Mouse (Mus musculus) gastrocnemius, postnatal 36 days (tissue): ENCODE results near the gene Snd1. TPM values are rescaled to one million over a fixed set of nuclear protein-coding genes. Genes with fewer than 3 reads are reported as not detected.

Experiments used
- DNase-seq, 2 experiments: peaks; one replicate each; pipeline ENCODE4 v3.0.0; 2022
- intact Hi-C: fragments of 180-260 bp; cut with DNase I; formaldehyde crosslinking; loops from one replicate; pipeline ENCODE4 v1.15.1; 2025
- total RNA-seq, 2 experiments: library from RNA; stranded (reverse); gene quantifications; 2 replicates each; pipeline ENCODE4 v1.2.3; 2021

Gene Snd1
- total RNA-seq, 2 experiments from 2014 or later, result 38.8 to 38.9 TPM

- DNase-seq, result no peak
- intact Hi-C loops, result no loop called here
Measured at GRCm38 (mm10) chr6:28825894-28826293, 351.0 kb downstream of the Snd1 start.

DNA sequence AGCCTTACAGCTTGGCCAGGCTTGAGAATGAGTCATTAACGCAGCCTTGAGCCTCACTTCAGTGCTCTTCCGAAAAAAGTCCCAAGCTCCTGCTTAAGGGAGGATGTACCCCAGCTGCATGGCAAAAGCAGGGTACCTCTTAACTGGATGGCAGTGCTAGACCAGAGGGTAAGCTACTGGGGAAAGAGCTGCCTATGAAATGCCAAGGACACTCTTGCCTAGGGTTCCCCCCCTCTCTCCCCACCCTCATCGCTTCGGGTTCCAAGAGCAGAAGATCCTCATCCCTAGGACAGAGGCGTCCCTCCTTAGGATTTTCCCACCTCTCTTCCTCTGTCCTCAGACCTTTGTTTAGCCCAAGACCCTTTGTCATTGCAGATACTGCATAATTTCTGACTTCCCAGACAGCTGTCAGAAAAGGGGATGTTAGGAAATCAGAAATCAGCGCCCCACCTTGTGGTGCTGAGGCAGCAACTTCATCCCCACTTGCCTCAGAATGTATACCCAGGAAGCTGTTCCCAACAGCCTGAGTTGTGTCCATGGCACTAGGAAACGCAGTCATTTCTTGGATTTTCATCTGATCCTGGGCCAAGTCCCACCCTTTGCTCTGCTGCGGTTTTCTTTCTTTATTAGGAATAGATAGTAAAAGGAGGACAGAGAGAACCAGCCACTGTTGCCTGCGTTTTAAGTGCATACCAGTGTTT is 351.9 kb downstream of the Snd1 start:
- DNase-seq, result no peak
- intact Hi-C loops, result no loop called here

DNA sequence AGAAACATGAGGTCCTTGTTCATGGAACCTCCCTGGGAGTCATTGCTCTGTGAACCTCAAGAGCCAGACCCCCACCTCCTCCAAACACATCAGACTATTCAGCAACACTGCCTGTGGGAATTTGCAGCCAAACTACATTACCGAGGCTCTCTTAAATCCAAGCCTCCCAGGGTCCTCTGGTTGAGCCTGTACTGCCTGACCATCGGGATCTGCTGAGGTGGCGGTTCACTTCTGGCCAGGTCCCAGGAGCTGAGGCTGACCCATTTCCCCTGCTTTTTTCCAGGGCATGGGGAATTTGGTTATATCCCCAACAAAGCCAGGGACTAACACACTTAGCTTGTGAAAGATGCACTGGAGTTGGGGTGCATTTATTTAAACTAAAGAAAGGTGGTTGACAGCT is 352.6 kb downstream of the Snd1 start:
- intact Hi-C loops, result no loop called here
- no peak for DNase-seq

GRCm38 (mm10) chr6:28828593-28828992 is 353.7 kb downstream of the Snd1 start:
- intact Hi-C loops, result no loop called here
- DNase-seq, result no peak

DNA sequence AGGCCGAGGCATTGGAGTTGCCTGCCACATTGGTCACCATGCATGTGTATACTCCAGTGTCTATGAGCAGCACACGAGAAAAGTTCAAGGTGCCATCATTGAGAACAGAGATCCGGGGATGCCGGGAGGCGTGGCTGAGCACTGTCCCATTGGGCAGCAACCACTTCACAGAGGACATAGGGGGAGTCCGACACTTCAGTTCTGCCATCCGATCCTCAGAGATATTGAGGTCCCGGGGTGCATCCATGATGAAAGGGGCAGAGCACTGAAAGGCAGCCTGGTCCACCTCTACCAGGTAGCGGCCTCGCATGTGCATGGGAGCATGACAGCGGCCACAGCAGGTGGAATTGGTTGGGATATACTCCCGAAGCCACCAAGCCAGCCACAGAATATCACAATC is 355.4 kb downstream of the Snd1 start:
- no peak for DNase-seq
- intact Hi-C loops, result no loop called here

GRCm38 (mm10) chr6:28831011-28831853 is 356.3 kb downstream of the Snd1 start, which contains the start of gene Lrrc4:
Lrrc4 (minus strand) TSS chr6:28831747.
- intact Hi-C loops, result no loop called here

DNA sequence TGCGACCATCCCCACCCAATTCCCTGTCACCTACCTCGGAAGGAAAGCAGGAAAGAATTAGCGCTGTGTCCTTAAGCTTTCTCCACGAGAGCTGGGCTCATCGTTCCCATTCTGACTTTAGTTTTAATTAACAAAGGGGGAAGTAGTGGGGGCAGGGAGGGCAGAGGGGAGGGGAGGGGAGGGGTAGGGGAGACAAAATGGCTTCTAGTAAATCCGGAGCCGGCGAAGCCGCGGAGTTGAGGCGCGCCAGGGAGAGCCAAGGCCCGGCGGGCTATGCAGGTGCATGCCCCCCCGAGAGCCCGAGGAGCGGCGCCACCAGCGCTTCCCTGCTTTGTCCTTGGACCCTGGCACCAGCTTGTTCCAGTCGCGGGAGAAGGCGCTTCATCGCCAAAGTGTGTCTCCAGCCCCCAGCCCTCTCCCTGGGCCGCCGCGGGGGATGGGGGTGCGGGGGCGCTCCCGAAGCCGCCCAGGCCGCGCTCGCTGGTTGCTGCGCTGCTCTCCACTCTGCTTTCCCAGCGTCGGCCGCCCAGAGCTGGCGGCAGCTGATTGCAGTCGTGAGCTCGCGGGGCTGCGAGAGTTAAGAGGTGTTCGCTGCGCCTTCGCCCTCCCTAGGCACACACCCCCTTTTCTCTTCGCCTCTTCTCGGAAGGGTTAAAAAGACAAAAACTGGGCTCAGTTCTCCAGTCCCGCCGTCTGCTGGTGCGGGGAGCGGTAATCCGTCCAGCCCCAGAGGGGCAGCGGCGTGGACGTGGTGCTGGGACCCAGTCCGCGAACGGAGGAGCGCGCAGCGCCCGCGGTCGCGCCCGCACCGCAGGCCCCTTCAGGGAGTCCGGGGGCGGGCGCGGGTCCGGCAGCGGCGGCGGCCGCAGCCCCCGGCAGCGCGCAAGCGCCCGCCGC is 357.2 kb downstream of the Snd1 start:
- intact Hi-C loops, result no loop called here
- DNase-seq, result no peak

More at GRCm38 (mm10) chr6:28831011-28831853, 356.3 kb downstream of the Snd1 start, which contains the start of gene Lrrc4:
- DNase-seq, result no peak

GRCm38 (mm10) chr6:28832751-28833291 is 357.9 kb downstream of the Snd1 start:
- intact Hi-C loops, result no loop called here
- no peak for DNase-seq

DNA sequence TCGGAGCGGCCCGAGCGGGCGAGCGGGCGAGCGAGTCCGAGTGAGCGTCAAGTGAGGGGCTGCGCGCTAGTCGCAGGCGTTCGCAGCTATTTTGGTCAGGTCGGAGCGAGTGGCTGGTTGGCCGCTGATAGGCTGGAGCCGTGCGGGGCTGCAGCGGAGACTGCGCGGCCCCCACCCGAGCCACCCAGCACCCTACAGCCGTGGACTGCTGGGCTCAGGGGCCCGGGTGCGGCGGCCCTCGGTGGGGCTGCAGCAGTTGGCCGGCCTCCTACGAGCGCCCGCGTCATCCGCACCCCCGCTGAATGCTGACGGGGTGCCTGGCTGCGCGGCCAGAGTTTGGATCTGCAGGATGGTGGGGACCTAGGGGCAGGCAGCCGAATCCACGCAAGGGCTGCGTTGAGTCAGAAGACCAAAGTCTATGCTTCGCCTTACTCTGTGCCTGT is 358.5 kb downstream of the Snd1 start:
- peak in 1 of 2 experiments; percentile 30 for DNase-seq
- intact Hi-C loops, result no loop called here

DNA sequence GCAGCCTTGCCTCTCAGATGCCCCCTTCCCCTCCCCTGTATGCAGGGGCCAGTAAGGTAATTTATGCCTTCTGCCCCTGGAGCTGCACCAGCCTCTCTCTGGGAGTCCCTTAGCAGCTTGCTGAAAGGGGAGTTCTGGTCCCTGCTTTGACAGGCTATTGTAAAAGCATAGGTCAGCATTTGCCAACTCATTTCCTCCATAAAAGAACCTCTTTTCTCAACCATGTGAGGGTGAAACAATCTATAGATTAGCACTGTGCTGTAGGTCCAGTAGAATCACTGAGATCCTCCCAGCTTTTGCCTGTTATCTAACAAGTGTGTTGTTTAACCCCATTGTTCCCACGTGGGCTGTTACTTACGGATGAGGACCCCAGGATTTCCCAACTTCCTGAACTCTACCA is 359.1 kb downstream of the Snd1 start:
- DNase-seq, result no peak
- intact Hi-C loops, result no loop called here

GRCm38 (mm10) chr6:28836600-28836999 is 361.7 kb downstream of the Snd1 start:
- intact Hi-C loops, result no loop called here
- DNase-seq, result no peak

GRCm38 (mm10) chr6:28841569-28841968 is 366.6 kb downstream of the Snd1 start:
- DNase-seq, result no peak
- intact Hi-C loops, result no loop called here

DNA sequence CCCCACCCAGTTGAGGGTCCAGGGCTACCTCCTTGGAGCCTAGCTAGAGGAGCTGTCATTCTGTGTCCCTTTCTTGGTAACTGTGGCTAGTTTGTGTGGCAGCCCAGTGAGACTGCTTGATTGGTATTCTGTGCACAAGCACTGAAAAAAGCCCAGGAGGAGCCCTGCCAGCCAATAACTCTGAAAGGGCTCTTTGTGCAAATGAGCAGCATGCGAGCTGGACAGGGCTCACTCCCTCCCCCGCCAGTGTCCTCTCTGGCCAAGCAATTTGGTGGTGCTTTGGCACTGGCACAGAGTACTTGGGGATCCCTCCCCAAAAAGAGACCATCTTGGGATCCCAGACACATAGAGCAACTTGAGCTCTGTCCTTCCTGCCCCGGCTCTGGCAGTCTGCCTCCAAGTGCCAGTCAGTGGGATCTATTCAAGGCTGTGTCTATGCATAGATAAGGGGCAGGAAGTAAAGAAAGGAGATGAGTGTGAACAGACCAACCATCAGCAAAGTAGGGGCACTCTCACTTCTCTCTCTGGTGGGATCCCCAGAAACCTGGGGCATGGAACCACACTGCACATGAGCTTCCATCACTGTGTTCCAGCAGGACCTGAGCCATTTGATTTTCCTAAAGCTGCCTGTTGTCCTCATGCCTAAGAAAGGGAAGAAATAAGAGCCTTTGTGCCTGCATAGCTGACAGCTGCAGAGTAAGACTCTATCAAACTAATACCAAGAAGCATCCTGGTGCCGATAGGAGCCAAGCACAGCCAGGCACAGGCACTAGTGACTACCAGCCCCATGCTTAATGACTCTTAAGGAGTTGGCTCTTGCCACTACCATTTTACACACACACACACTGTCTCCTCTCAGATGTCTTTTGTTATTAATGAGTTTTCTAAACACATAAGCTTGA is 367.7 kb downstream of the Snd1 start:
- no peak for DNase-seq
- intact Hi-C loops, result no loop called here

DNA sequence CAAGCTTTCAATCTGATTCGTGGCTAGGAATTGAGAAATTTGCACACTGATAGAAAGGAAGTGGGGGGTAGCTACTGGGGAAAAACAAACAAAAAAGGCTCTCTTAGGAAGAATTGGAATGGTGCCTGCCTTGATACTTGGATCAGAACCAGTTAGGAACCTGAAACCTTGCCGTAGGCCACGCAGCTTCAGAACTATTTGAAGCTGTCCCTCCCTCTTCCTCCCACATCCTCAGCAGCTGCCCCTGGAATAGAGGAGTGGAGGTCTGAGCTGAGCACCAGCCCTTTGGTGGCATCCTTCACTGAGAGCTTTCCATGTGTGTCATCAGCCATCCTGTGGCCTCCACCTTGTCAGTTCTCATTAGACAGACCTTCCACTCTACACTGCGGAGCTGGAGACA is 370.7 kb downstream of the Snd1 start:
- DNase-seq, result no peak
- intact Hi-C loops, result no loop called here

DNA sequence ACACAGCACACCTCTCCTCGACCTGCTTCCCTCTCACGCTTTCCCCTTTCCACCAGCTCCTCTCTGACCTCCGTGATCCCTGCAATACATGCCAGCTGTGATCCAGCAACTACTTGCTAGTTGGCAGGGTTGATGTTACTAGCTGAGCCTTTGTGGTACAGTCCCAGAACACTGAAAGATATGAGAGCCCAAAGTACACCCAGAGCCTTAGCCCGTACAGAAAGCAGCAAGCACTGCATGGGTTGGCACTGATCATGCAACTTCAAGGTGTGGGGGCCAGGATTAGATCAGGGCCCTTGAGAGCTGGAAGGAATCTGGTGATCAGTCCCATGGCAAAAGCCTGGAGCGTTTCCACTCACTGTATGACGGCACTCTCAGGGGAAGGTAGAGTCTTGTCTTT is 372.7 kb downstream of the Snd1 start:
- intact Hi-C loops, result no loop called here
- DNase-seq, result no peak

GRCm38 (mm10) chr6:28848285-28848794 is 373.4 kb downstream of the Snd1 start:
- intact Hi-C loops, result no loop called here

DNA sequence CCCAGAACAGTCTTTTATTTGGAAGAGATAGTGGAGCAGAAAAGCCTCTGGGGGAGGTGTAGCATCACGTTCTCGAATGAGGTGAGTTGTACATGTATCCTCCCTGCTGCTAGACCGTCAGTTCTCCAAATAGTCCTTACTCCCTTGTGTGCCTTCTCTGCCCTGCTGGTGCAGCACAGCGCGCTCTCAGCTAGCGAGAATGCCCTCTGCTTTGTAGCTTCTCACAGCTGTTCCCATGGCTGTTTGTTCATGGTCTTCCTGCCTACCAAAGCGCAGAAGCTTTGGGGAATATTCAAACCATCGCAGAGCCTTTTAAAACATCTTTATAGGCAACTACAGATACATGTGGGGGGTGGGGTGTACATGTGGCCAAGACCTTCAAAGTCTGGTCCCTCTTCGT is 374.0 kb downstream of the Snd1 start:
- DNase-seq, result no peak
- intact Hi-C loops, result no loop called here

More at GRCm38 (mm10) chr6:28848285-28848794, 373.4 kb downstream of the Snd1 start:
- DNase-seq, result no peak

DNA sequence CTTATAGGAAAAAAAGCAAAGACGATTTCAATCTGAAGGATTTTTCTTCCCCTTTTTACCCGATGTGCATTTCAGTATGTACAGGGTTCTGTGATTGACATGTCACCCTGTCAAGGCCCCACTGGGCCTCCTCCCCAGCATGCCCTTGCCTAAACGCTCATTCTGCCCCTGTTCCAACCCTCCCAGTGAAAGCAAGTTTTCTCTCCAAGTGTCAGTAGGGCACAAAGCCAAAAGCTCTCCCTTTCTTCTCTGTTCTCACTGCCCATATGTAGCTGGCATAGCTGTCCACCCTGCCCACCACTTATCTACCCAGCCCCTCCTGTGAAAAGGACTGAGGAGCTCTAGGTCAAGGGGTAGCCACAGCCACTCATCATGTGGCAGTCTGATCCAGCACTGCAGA is 374.4 kb downstream of the Snd1 start:
- intact Hi-C loops, result no loop called here
- no peak for DNase-seq

DNA sequence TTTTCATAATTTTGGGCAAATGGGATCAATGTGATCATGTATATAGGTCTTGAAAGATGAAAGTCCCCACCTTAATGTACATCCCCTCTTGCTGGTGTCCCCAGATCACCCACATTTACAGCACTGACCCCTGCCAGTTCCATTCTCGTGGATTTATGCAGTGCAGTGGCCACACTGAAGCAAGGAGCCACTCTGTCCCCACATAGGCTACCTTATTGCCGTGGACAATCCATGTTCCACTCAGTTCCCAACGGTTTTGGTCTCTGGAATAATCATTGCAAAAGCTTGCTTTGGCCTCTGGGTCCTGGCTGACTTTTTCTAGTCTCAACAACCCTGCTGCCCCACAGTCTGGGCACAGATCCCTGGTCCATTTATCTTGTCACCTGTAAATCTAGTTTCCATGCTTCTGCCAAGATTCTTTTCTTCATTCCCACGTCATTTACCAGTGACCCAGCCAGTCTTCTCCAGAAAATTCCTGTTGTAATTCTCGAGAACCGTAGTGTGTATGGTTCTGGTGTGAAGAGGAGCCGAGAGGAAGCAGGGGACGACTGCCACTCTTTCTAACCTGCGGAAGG is 375.5 kb downstream of the Snd1 start:
- intact Hi-C loops, result no loop called here

More for the DNA sequence above, 375.5 kb downstream of the Snd1 start:
- no peak for DNase-seq
